Mouse (Mus musculus): ENCODE data around the gene Wnk2.

GRCm38 (mm10) chr13:49172335-49172734, 24.5 kb upstream of the Wnk2 start:
- TF ChIP-seq CTCF (IDR thresholded peaks at IDR 0.05; ENCODE audit: low read depth) (no peak), EP300 (optimal IDR thresholded peaks at IDR 0.05) (no peak)

All from stomach, postnatal 0 days (tissue).